Mouse (Mus musculus) forebrain, postnatal 0 days (tissue): Measurements from ENCODE around the gene Mex3a. TPM values are rescaled to one million over a fixed set of nuclear protein-coding genes. Genes with fewer than 3 reads are reported as not detected.

ENCODE experiments used
- ATAC-seq: fragments of 200-750 bp; cut with Nextera tagmentation; 2 replicates; pipeline ENCODE4 v1.8.0; 2017; ENCODE audit warnings: mild to moderate bottlenecking, moderate library complexity
- DNase-seq: peaks from one replicate; pipeline ENCODE4 v3.0.0-alpha.2; 2015
- H3K27ac ChIP-seq: fragments of 300-500 bp; sonication (generic); 2 replicates; pipeline ENCODE4 v1.5.1; 2014; ENCODE audit warnings: low read depth, mild to moderate bottlenecking, antibody characterized with exemption, low read length, moderate library complexity, mixed read lengths
- H3K27me3 ChIP-seq: fragments of 300-500 bp; sonication (generic); 2 replicates; pipeline ENCODE4 v1.6.1; 2014; ENCODE audit warnings: mild to moderate bottlenecking, low read length, mixed read lengths; ENCODE audit not compliant: insufficient read depth
- H3K36me3 ChIP-seq: fragments of 300-500 bp; sonication (generic); 2 replicates; pipeline ENCODE4 v1.6.1; 2014; ENCODE audit warnings: mild to moderate bottlenecking, moderate library complexity; ENCODE audit not compliant: insufficient read depth
- H3K4me1 ChIP-seq: fragments of 300-500 bp; sonication (generic); 2 replicates; pipeline ENCODE4 v1.6.1; 2014; ENCODE audit warnings: antibody characterized with exemption; ENCODE audit not compliant: insufficient read depth
- H3K4me2 ChIP-seq: fragments of 300-500 bp; sonication (generic); 2 replicates; pipeline ENCODE4 v1.6.1; 2014; ENCODE audit warnings: low read depth, mild to moderate bottlenecking, moderate library complexity
- H3K4me3 ChIP-seq: fragments of 300-500 bp; sonication (generic); 2 replicates; pipeline ENCODE4 v1.5.1; 2014; ENCODE audit warnings: low read depth, low read length, mixed read lengths
- H3K9ac ChIP-seq: fragments of 300-500 bp; sonication (generic); 2 replicates; pipeline ENCODE4 v1.6.1; 2014; ENCODE audit warnings: mild to moderate bottlenecking
- H3K9me3 ChIP-seq: fragments of 300-500 bp; sonication (generic); 2 replicates; pipeline ENCODE4 v1.6.1; 2016; ENCODE audit warnings: low read length
- CTCF ChIP-seq: sonication (generic); IDR thresholded peaks from 2 replicates; pipeline ENCODE4 v1.5.1; 2016; ENCODE audit warnings: antibody characterized with exemption, control low read depth, low read depth
- WGBS: fragments of 180-500 bp; shearing (Covaris S2); extraction: QIAGEN DNeasy Blood & Tissue Kit; methylation state at CpG from one replicate; pipeline ENCODE4 v1.1.7; 2014; 5-methylcytosine and 5-hydroxymethylcytosine counted together
- polyA plus RNA-seq: library from polyadenylated mRNA; unstranded; fragments of >200 nt; fragmentation: Nextera tagmentation; extraction: Ambion mirVana; gene quantifications from 2 replicates; pipeline ENCODE4 v1.2.1, GENCODE M21; 2015
- total RNA-seq: library from RNA; depleted of rRNA; stranded (reverse); fragments of >200 nt; gene quantifications from 2 replicates; pipeline ENCODE4 v1.2.3, GENCODE M21; 2014

Mex3a gene
- total and polyA plus RNA-seq, 2 experiments from 2014 or later: 20.5 to 71.9 TPM

- no peak overlapping the region for H3K9ac ChIP-seq
- H3K4me3 ChIP-seq: no peak overlapping the region
- no peaks in the 10 kb centered on the region for H3K4me1 ChIP-seq
- ATAC-seq (no peak), DNase-seq (no peak)
- no peak for TF ChIP-seq CTCF
- 68% methylated on average over 20 of the region's 20 CpGs for WGBS
- H3K36me3 ChIP-seq: peaks cover 9% of the 10 kb centered on the region
- no peak overlapping the region for H3K27ac ChIP-seq
- no peak overlapping the region for H3K4me2 ChIP-seq
- no peaks in the 10 kb centered on the region for H3K27me3 ChIP-seq
- no peaks in the 10 kb centered on the region for H3K9me3 ChIP-seq
Observed at GRCm38 (mm10) chr3:88544955-88545591, 12.9 kb downstream of the Mex3a start.

- Histone ChIP-seq H3K36me3 (no peaks in the 10 kb centered on the region), H3K4me1 (0 out of 2 replicates have a peak, but pooled peaks cover under 1% of the 10 kb centered on the region), H3K4me2 (no peak overlapping the region), H3K27me3 (no peaks in the 10 kb centered on the region), H3K27ac (no peak overlapping the region), H3K4me3 (no peak overlapping the region), H3K9me3 (no peaks in the 10 kb centered on the region), H3K9ac (no peak overlapping the region)
- 75% methylated on average over 6 of the region's 6 CpGs for WGBS
- no peak for TF ChIP-seq CTCF
- no peak for DNase-seq
- ATAC-seq: no peak
Observed at GRCm38 (mm10) chr3:88546674-88547418, 14.7 kb downstream of the Mex3a start.

DNA sequence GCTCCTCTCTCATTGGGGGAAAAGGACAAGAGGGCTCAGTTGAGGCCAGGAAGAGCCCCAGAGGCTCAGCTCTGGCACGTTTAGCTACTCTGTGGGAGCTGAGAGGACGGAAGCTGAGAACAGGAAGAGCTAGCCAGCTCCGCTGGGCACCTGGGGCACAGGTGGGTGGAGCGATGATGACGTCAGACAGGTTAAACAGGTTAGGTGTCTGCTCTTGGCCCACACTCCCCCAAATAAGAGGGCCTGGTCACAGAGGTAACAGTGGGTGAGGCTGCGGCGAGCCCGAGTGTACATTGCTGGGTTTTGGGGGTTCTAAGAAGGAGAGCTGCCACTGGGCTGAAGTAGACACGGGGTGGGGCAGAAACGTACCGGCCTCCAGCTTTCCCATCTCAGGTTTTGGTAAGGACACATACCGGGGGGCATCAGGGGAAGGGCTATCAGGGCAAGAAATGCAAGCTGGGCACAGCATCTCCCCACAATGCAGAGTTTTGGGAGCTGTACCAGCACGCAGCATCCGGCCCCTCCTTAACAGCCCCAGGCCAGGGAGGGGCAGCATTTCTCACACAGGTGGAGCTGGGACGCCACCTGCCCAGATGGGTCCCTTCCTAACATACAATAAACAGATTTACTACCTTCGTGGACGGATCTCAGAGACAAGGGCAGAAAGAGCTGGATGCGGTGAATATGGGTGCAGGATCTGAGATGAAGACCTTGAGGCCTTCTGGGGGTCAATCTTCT lies 16.2 kb downstream of the Mex3a start, which contains the start of gene Rab25:
TSS of gene Rab25 (minus strand) at position 121 of the 738 bp plus-strand sequence.
- H3K27ac ChIP-seq: no peak within 1 kb of the TSS
- ATAC-seq: no peak

GRCm38 (mm10) chr3:88551586-88551985 lies 19.4 kb downstream of the Mex3a start:
- no peak overlapping the region for H3K9ac ChIP-seq
- no peaks in the 10 kb centered on the region for H3K9me3 ChIP-seq
- H3K4me3 ChIP-seq: no peak overlapping the region
- no peak for TF ChIP-seq CTCF
- ATAC-seq (no peak), DNase-seq (no peak)
- no peaks in the 10 kb centered on the region for H3K27me3 ChIP-seq
- no peak overlapping the region for H3K27ac ChIP-seq
- H3K4me1 ChIP-seq: peaks cover 12% of the 10 kb centered on the region; the same call in 1 of the 2 replicates
- H3K36me3 ChIP-seq: peaks cover 4% of the 10 kb centered on the region
- H3K4me2 ChIP-seq: no peak overlapping the region
- 82% methylated on average over 4 of the region's 4 CpGs for WGBS

More for the DNA sequence above, 16.2 kb downstream of the Mex3a start, which contains the start of gene Rab25:
- no peaks in the 10 kb centered on the region for H3K27me3 ChIP-seq
- no peak within 1 kb of the TSS for H3K4me3 ChIP-seq
- H3K9ac ChIP-seq: no peak within 1 kb of the TSS
- no peaks in the 10 kb centered on the region for H3K36me3 ChIP-seq
- no peak for DNase-seq
- no peak within 1 kb of the TSS for H3K4me2 ChIP-seq
- H3K4me1 ChIP-seq: peaks cover 5% of the 10 kb centered on the region; the same call in 1 of the 2 replicates
- 53% methylated on average over 18 of the region's 18 CpGs for WGBS
- TF ChIP-seq CTCF: no peak
- H3K9me3 ChIP-seq: no peaks in the 10 kb centered on the region

GRCm38 (mm10) chr3:88552082-88552645 lies 20.0 kb downstream of the Mex3a start:
- H3K27ac ChIP-seq: peak overlapping the region; percentile 81
- ATAC-seq: no peak
- no peaks in the 10 kb centered on the region for H3K9me3 ChIP-seq
- no peak for TF ChIP-seq CTCF
- DNase-seq: no peak
- H3K9ac ChIP-seq: peak overlapping the region; percentile 92
- H3K4me1 ChIP-seq: peaks cover 12% of the 10 kb centered on the region; the same call in 1 of the 2 replicates
- peak overlapping the region; percentile 90 for H3K4me2 ChIP-seq
- H3K36me3 ChIP-seq: peaks cover 10% of the 10 kb centered on the region
- 27% methylated on average over 16 of the region's 16 CpGs for WGBS
- peak overlapping the region; percentile 85 for H3K4me3 ChIP-seq
- H3K27me3 ChIP-seq: no peaks in the 10 kb centered on the region

DNA sequence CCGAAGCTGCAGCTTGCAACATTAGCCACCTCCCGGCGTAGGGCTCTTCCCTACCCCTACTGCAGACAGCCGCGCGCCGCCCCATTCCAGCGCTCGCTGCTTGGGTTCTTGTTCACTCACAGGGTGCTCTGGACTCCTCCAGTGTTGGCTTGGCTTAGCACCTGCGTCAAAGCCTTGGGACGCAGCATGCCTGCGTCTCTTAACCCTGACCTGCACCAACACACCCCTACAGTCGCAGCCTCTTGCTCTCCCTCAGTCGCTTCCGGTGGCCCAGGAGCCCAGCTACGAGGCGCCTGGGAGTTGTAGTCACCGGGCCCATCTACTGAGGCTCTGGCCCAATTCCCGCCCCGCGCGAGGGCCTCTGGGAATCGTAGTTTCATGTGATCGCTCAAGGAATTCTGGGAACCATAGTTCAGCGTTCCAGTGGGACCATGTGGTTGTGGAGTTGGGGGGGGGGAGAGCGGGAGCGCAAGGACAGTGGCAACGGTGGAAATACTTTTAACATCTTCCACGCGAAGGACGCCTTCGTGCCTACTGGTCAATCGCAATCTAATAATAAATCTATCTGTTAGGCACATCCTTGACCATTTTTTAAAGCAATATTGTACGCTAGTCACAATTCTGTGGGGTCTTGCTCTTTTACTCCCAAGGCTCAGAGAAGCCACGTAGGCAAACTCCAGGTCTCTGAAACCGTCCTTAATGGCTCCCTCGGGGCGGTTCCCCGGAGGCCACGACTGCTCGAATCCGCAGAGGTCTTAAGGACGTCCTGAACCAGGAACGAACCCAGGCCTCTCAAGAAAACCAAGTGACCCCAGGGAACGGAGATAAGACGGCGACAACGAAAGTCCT lies 20.7 kb downstream of the Mex3a start, which contains the start of gene Lamtor2:
TSS of gene Lamtor2 (minus strand) at position 399 of the 849 bp plus-strand sequence.
- Histone ChIP-seq H3K4me2 (peak within 1 kb of the TSS; percentile 90), H3K9me3 (no peaks in the 10 kb centered on the region), H3K27me3 (no peaks in the 10 kb centered on the region), H3K4me3 (peak within 1 kb of the TSS; percentile 85), H3K4me1 (peaks cover 12% of the 10 kb centered on the region; the same call in 1 of the 2 replicates), H3K9ac (peak within 1 kb of the TSS; percentile 92), H3K36me3 (peaks cover 14% of the 10 kb centered on the region), H3K27ac (peak within 1 kb of the TSS; percentile 96)
- DNase-seq: peak; percentile 99
- WGBS: under 1% methylated on average over 48 of the region's 48 CpGs
- TF ChIP-seq CTCF: no peak
- peak; percentile 93 for ATAC-seq
